Mouse (Mus musculus): ENCODE results near the gene Tbc1d1. TPM values are rescaled to one million over a fixed set of nuclear protein-coding genes. Genes with fewer than 3 reads are reported as not detected.

Gene Tbc1d1
- polyA plus RNA-seq, 1 experiment from 2014 or later = 41.5 TPM

GRCm38 (mm10) chr5:64364432-64365125, 208.5 kb downstream of the Tbc1d1 start:
- Histone ChIP-seq H3K9me3 (ENCODE audit: control insufficient read depth, low read length) (no peaks in the 10 kb centered on the region), H3K4me1 (replicated peaks; ENCODE audit: control insufficient read depth, insufficient read depth, low read length) (peaks cover 44% of the 10 kb centered on the region), H3K36me3 (ENCODE audit: control insufficient read depth, insufficient read depth, low read length) (no peaks in the 10 kb centered on the region), H3K27ac (ENCODE audit: low read length) (peak overlapping the region; percentile 25), H3K9ac (ENCODE audit: low read length) (no peak overlapping the region), H3K27me3 (ENCODE audit: control insufficient read depth, insufficient read depth, low read depth, low read length) (no peaks in the 10 kb centered on the region), H3K4me3 (ENCODE audit: low read length) (no peak overlapping the region), H3K4me2 (ENCODE audit: low read depth, low read length) (no peak overlapping the region)
- 49% methylated on average over 7 of the region's 7 CpGs for WGBS
- peak; percentile 32; the same call in 1 of the 2 replicates for ATAC-seq (ENCODE audit: low read depth)

- no peak overlapping the region for H3K4me2 ChIP-seq (ENCODE audit: low read depth, low read length)
- peak overlapping the region; percentile 25; the same call in 1 of the 2 replicates for H3K27ac ChIP-seq (ENCODE audit: low read length)
- no peak overlapping the region for H3K4me3 ChIP-seq (ENCODE audit: low read length)
- H3K4me1 ChIP-seq (replicated peaks; ENCODE audit: control insufficient read depth, insufficient read depth, low read length) = peaks cover 38% of the 10 kb centered on the region
- no peak overlapping the region for H3K9ac ChIP-seq (ENCODE audit: low read length)
- 64% methylated on average over 11 of the region's 11 CpGs for WGBS
- H3K27me3 ChIP-seq (ENCODE audit: control insufficient read depth, insufficient read depth, low read depth, low read length) = no peaks in the 10 kb centered on the region
- H3K9me3 ChIP-seq (ENCODE audit: control insufficient read depth, low read length) = no peaks in the 10 kb centered on the region
- peak; percentile 21; the same call in 1 of the 2 replicates for ATAC-seq (ENCODE audit: low read depth)
- H3K36me3 ChIP-seq (ENCODE audit: control insufficient read depth, insufficient read depth, low read length) = no peaks in the 10 kb centered on the region
Observed at GRCm38 (mm10) chr5:64365187-64366066, 209.3 kb downstream of the Tbc1d1 start.

GRCm38 (mm10) chr5:64366113-64366512, 210.0 kb downstream of the Tbc1d1 start:
- Histone ChIP-seq H3K9me3 (ENCODE audit: control insufficient read depth, low read length) (no peaks in the 10 kb centered on the region), H3K4me1 (replicated peaks; ENCODE audit: control insufficient read depth, insufficient read depth, low read length) (peaks cover 37% of the 10 kb centered on the region), H3K4me2 (ENCODE audit: low read depth, low read length) (no peak overlapping the region), H3K4me3 (ENCODE audit: low read length) (no peak overlapping the region), H3K27me3 (ENCODE audit: control insufficient read depth, insufficient read depth, low read depth, low read length) (no peaks in the 10 kb centered on the region), H3K9ac (ENCODE audit: low read length) (no peak overlapping the region), H3K36me3 (ENCODE audit: control insufficient read depth, insufficient read depth, low read length) (no peaks in the 10 kb centered on the region), H3K27ac (ENCODE audit: low read length) (peak overlapping the region; percentile 14; the same call in 1 of the 2 replicates)
- ATAC-seq (ENCODE audit: low read depth) = no peak
- WGBS = 73% methylated on average over 9 of the region's 9 CpGs

GRCm38 (mm10) chr5:64367426-64367825, 211.3 kb downstream of the Tbc1d1 start:
- peak; percentile 87 for ATAC-seq (ENCODE audit: low read depth)
- Histone ChIP-seq H3K9me3 (ENCODE audit: control insufficient read depth, low read length) (no peaks in the 10 kb centered on the region), H3K4me1 (replicated peaks; ENCODE audit: control insufficient read depth, insufficient read depth, low read length) (peaks cover 37% of the 10 kb centered on the region), H3K27ac (ENCODE audit: low read length) (peak overlapping the region; percentile 41), H3K27me3 (ENCODE audit: control insufficient read depth, insufficient read depth, low read depth, low read length) (no peaks in the 10 kb centered on the region), H3K4me2 (ENCODE audit: low read depth, low read length) (no peak overlapping the region), H3K36me3 (ENCODE audit: control insufficient read depth, insufficient read depth, low read length) (no peaks in the 10 kb centered on the region), H3K9ac (ENCODE audit: low read length) (no peak overlapping the region), H3K4me3 (ENCODE audit: low read length) (no peak overlapping the region)
- 17% methylated on average over 8 of the region's 8 CpGs for WGBS

GRCm38 (mm10) chr5:64371331-64371831, 215.3 kb downstream of the Tbc1d1 start:
- no peak for ATAC-seq (ENCODE audit: low read depth)
- H3K4me2 ChIP-seq (ENCODE audit: low read depth, low read length) = no peak overlapping the region
- H3K9ac ChIP-seq (ENCODE audit: low read length) = no peak overlapping the region
- H3K4me3 ChIP-seq (ENCODE audit: low read length) = no peak overlapping the region
- no peaks in the 10 kb centered on the region for H3K27me3 ChIP-seq (ENCODE audit: control insufficient read depth, insufficient read depth, low read depth, low read length)
- no peaks in the 10 kb centered on the region for H3K9me3 ChIP-seq (ENCODE audit: control insufficient read depth, low read length)
- peaks cover 28% of the 10 kb centered on the region for H3K4me1 ChIP-seq (replicated peaks; ENCODE audit: control insufficient read depth, insufficient read depth, low read length)
- no peak overlapping the region for H3K27ac ChIP-seq (ENCODE audit: low read length)
- H3K36me3 ChIP-seq (ENCODE audit: control insufficient read depth, insufficient read depth, low read length) = no peaks in the 10 kb centered on the region

- H3K4me1 ChIP-seq (replicated peaks; ENCODE audit: control insufficient read depth, insufficient read depth, low read length) = peaks cover 23% of the 10 kb centered on the region
- H3K27ac ChIP-seq (ENCODE audit: low read length) = no peak overlapping the region
- no peak for ATAC-seq (ENCODE audit: low read depth)
- H3K27me3 ChIP-seq (ENCODE audit: control insufficient read depth, insufficient read depth, low read depth, low read length) = no peaks in the 10 kb centered on the region
- no peaks in the 10 kb centered on the region for H3K36me3 ChIP-seq (ENCODE audit: control insufficient read depth, insufficient read depth, low read length)
- 78% methylated on average over 13 of the region's 13 CpGs for WGBS
- no peak overlapping the region for H3K9ac ChIP-seq (ENCODE audit: low read length)
- H3K4me2 ChIP-seq (ENCODE audit: low read depth, low read length) = no peak overlapping the region
- no peak overlapping the region for H3K4me3 ChIP-seq (ENCODE audit: low read length)
- H3K9me3 ChIP-seq (ENCODE audit: control insufficient read depth, low read length) = no peaks in the 10 kb centered on the region
Observed at GRCm38 (mm10) chr5:64372292-64372961, 216.3 kb downstream of the Tbc1d1 start.

GRCm38 (mm10) chr5:64373695-64374094, 217.6 kb downstream of the Tbc1d1 start:
- WGBS = 73% methylated on average over 5 of the region's 5 CpGs
- no peak for ATAC-seq (ENCODE audit: low read depth)
- Histone ChIP-seq H3K27me3 (ENCODE audit: control insufficient read depth, insufficient read depth, low read depth, low read length) (no peaks in the 10 kb centered on the region), H3K36me3 (ENCODE audit: control insufficient read depth, insufficient read depth, low read length) (no peaks in the 10 kb centered on the region), H3K4me1 (replicated peaks; ENCODE audit: control insufficient read depth, insufficient read depth, low read length) (peaks cover 25% of the 10 kb centered on the region), H3K4me3 (ENCODE audit: low read length) (no peak overlapping the region), H3K9ac (ENCODE audit: low read length) (no peak overlapping the region), H3K4me2 (ENCODE audit: low read depth, low read length) (no peak overlapping the region), H3K9me3 (ENCODE audit: control insufficient read depth, low read length) (no peaks in the 10 kb centered on the region), H3K27ac (ENCODE audit: low read length) (no peak overlapping the region)

- no peak overlapping the region for H3K4me3 ChIP-seq (ENCODE audit: low read length)
- ATAC-seq (ENCODE audit: low read depth) = no peak
- H3K36me3 ChIP-seq (ENCODE audit: control insufficient read depth, insufficient read depth, low read length) = no peaks in the 10 kb centered on the region
- no peak overlapping the region for H3K9ac ChIP-seq (ENCODE audit: low read length)
- no peaks in the 10 kb centered on the region for H3K27me3 ChIP-seq (ENCODE audit: control insufficient read depth, insufficient read depth, low read depth, low read length)
- H3K4me1 ChIP-seq (replicated peaks; ENCODE audit: control insufficient read depth, insufficient read depth, low read length) = peaks cover 36% of the 10 kb centered on the region
- H3K9me3 ChIP-seq (ENCODE audit: control insufficient read depth, low read length) = no peaks in the 10 kb centered on the region
- WGBS = 65% methylated on average over 3 of the region's 3 CpGs
- H3K4me2 ChIP-seq (ENCODE audit: low read depth, low read length) = no peak overlapping the region
- H3K27ac ChIP-seq (ENCODE audit: low read length) = no peak overlapping the region
Observed at GRCm38 (mm10) chr5:64375851-64376250, 219.7 kb downstream of the Tbc1d1 start.

- no peak overlapping the region for H3K9ac ChIP-seq (ENCODE audit: low read length)
- no peak for ATAC-seq (ENCODE audit: low read depth)
- no peaks in the 10 kb centered on the region for H3K36me3 ChIP-seq (ENCODE audit: control insufficient read depth, insufficient read depth, low read length)
- 63% methylated on average over 7 of the region's 7 CpGs for WGBS
- peaks cover 40% of the 10 kb centered on the region for H3K4me1 ChIP-seq (replicated peaks; ENCODE audit: control insufficient read depth, insufficient read depth, low read length)
- no peak overlapping the region for H3K4me3 ChIP-seq (ENCODE audit: low read length)
- H3K27ac ChIP-seq (ENCODE audit: low read length) = no peak overlapping the region
- no peak overlapping the region for H3K4me2 ChIP-seq (ENCODE audit: low read depth, low read length)
- H3K9me3 ChIP-seq (ENCODE audit: control insufficient read depth, low read length) = no peaks in the 10 kb centered on the region
- no peaks in the 10 kb centered on the region for H3K27me3 ChIP-seq (ENCODE audit: control insufficient read depth, insufficient read depth, low read depth, low read length)
Observed at GRCm38 (mm10) chr5:64376466-64376865, 220.4 kb downstream of the Tbc1d1 start.

All from lung, embryonic 16.5 days (tissue).